Mouse (Mus musculus) embryonic facial prominence, embryonic 14.5 days (tissue): Measurements from ENCODE around the gene Pip5k1c. TPM values are rescaled to one million over a fixed set of nuclear protein-coding genes. Genes with fewer than 3 reads are reported as not detected.

Experiments used
- ATAC-seq: fragments of 200-750 bp; cut with Nextera tagmentation; 2 replicates; pipeline ENCODE4 v1.8.0; 2017; ENCODE audit warnings: low read depth, moderate number of reproducible peaks, moderate TSS enrichment
- DNase-seq: peaks from one replicate; pipeline ENCODE4 v3.0.0-alpha.2; 2015; ENCODE audit warnings: low spot score
- H3K27ac ChIP-seq: fragments of 300-500 bp; sonication (generic); replicated peaks from 2 replicates; pipeline ENCODE4 v1.5.1; 2014; ENCODE audit warnings: low read depth, mild to moderate bottlenecking, low read length, moderate library complexity
- H3K27me3 ChIP-seq: fragments of 300-500 bp; sonication (generic); replicated peaks from 2 replicates; pipeline ENCODE4 v1.6.1; 2014; ENCODE audit warnings: low read length; ENCODE audit not compliant: control insufficient read depth, insufficient read depth
- H3K36me3 ChIP-seq: fragments of 300-500 bp; sonication (generic); 2 replicates; pipeline ENCODE4 v1.6.1; 2014; ENCODE audit warnings: low read length, mixed read lengths; ENCODE audit not compliant: control insufficient read depth, insufficient read depth
- H3K4me1 ChIP-seq: fragments of 300-500 bp; sonication (generic); 2 replicates; pipeline ENCODE4 v1.6.1; 2014; ENCODE audit warnings: antibody characterized with exemption, low read length; ENCODE audit not compliant: control insufficient read depth, insufficient read depth
- H3K4me2 ChIP-seq: fragments of 300-500 bp; sonication (generic); 2 replicates; pipeline ENCODE4 v1.6.1; 2014; ENCODE audit warnings: low read depth, mild to moderate bottlenecking, low read length, moderate library complexity, mixed read lengths
- H3K4me3 ChIP-seq: fragments of 300-500 bp; sonication (generic); 2 replicates; pipeline ENCODE4 v1.5.1; 2014; ENCODE audit warnings: low read depth, mild to moderate bottlenecking, low read length
- H3K9ac ChIP-seq: fragments of 300-500 bp; sonication (generic); 2 replicates; pipeline ENCODE4 v1.6.1; 2014; ENCODE audit warnings: low read depth, mild to moderate bottlenecking, low read length, moderate library complexity, mixed read lengths
- H3K9me3 ChIP-seq: fragments of 300-500 bp; sonication (generic); 2 replicates; pipeline ENCODE4 v1.6.1; 2016; ENCODE audit warnings: low read length; ENCODE audit not compliant: control insufficient read depth
- WGBS: fragments of 180-500 bp; shearing (Covaris S2); extraction: QIAGEN DNeasy Blood & Tissue Kit; methylation state at CpG from one replicate; pipeline ENCODE4 v1.1.7; 2014; 5-methylcytosine and 5-hydroxymethylcytosine counted together
- polyA plus RNA-seq: library from polyadenylated mRNA; unstranded; fragments of >200 nt; fragmentation: Nextera tagmentation; extraction: Ambion mirVana; gene quantifications from 2 replicates; pipeline ENCODE4 v1.2.1, GENCODE M21; 2014

Pip5k1c gene
- polyA plus RNA-seq, 1 experiment from 2014 or later: 48.4 TPM

DNA sequence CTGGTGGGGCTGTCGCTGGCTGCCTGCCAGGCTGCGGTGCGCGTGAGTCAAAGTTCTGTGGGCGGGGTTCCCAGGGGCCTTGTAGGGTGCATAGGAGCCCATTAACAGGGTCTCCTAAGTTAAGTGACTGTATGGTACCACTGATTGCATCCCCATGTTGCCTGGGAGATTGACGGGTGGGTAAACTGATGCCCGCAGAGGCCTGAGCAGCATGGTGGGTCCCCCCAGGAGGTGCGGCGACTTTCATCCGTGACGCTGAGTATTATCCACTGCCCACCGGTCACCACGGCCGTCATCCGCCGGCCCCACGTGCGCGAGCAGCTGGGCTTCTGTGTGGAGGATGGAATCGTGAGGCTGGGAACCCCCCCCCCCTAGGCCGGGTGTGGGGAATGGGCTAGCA lies 20.4 kb upstream of the Pip5k1c start:
- peak; percentile 9; the same call in 1 of the 2 replicates for ATAC-seq
- H3K4me1 ChIP-seq: peaks cover 6% of the 10 kb centered on the region; the same call in 1 of the 2 replicates
- H3K9ac ChIP-seq: no peak overlapping the region
- H3K9me3 ChIP-seq: no peaks in the 10 kb centered on the region
- H3K4me3 ChIP-seq: no peak overlapping the region
- H3K4me2 ChIP-seq: no peak overlapping the region
- no peak for DNase-seq
- peaks cover 42% of the 10 kb centered on the region for H3K36me3 ChIP-seq
- 94% methylated on average over 20 of the region's 21 CpGs for WGBS
- H3K27ac ChIP-seq: no peak overlapping the region
- no peaks in the 10 kb centered on the region for H3K27me3 ChIP-seq

DNA sequence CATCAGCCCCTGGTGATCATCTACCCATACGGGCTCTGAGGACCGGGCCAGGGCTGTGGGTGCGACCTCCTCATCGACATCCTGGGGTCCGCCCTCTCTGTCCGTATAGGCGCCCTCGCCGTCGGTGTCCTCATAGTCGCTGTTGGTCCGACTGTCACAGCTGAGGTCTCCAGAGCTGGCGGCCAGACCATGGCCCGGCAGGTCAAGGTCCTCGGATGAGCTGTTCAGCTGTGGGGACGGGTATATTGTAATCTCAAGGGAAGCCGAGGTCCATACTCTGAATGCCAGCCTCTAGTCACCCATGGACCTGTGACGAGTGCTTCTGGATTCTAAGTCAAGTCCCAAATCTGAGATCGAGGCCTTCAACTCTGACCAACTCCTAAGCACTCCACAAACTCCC lies 18.9 kb upstream of the Pip5k1c start:
- H3K9ac ChIP-seq: no peak overlapping the region
- no peaks in the 10 kb centered on the region for H3K27me3 ChIP-seq
- H3K9me3 ChIP-seq: no peaks in the 10 kb centered on the region
- 94% methylated on average over 19 of the region's 19 CpGs for WGBS
- H3K4me2 ChIP-seq: no peak overlapping the region
- H3K27ac ChIP-seq: no peak overlapping the region
- no peak for DNase-seq
- peaks cover 42% of the 10 kb centered on the region for H3K36me3 ChIP-seq
- peaks cover 2% of the 10 kb centered on the region; the same call in 1 of the 2 replicates for H3K4me1 ChIP-seq
- ATAC-seq: no peak
- no peak overlapping the region for H3K4me3 ChIP-seq

DNA sequence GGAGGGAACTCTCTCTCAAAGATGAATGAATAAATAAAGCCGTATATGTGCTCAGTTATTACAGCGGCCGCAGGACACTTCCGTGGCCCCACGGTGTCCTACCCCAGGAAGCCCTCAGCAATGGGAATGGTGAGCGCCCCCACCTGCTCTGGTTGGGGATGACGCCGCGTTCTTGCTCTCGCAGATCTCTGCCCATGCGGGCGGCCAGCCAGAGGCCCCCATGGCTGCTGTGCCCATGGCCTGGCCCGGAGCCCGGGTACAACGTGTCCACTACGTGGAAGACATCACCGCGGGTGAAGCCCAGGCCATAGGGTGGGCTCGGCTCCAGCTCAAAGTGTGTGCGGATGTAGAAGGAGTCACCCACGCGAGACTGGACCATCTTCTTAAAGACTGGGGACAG lies 15.1 kb upstream of the Pip5k1c start:
- WGBS: 73% methylated on average over 22 of the region's 22 CpGs
- Histone ChIP-seq H3K27me3 (no peaks in the 10 kb centered on the region), H3K4me3 (no peak overlapping the region), H3K4me1 (no peaks in the 10 kb centered on the region), H3K4me2 (no peak overlapping the region), H3K27ac (no peak overlapping the region), H3K9me3 (no peaks in the 10 kb centered on the region), H3K9ac (no peak overlapping the region), H3K36me3 (peaks cover 14% of the 10 kb centered on the region)
- DNase-seq (no peak), ATAC-seq (no peak)

DNA sequence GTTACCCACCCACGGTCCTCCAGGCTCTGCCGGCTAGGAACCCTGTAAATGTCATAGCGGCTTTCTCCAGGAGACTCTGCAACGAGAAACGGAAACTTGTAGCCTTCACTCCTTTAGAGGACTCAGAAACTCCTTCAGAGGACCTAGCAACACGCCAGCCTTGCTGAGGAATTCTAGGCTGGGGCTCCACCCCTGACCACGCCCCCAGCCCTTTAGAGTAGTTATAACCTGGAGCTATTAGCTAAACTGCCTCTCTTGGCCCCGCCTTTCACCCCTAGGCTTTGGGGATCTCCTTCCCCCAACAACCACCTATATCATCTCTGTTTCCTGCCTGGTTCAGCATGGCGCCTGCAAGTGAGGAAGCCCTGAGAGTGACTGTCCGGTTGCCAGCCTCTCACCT lies 13.3 kb upstream of the Pip5k1c start:
- 36% methylated on average over 10 of the region's 10 CpGs for WGBS
- no peak overlapping the region for H3K4me2 ChIP-seq
- no peak overlapping the region for H3K4me3 ChIP-seq
- H3K4me1 ChIP-seq: no peaks in the 10 kb centered on the region
- no peak overlapping the region for H3K27ac ChIP-seq
- peaks cover 14% of the 10 kb centered on the region for H3K27me3 ChIP-seq
- no peaks in the 10 kb centered on the region for H3K9me3 ChIP-seq
- 0 out of 2 replicates have a peak overlapping the region, but pooled peaks have one; percentile 25 for H3K9ac ChIP-seq
- no peak for DNase-seq
- no peak for ATAC-seq
- H3K36me3 ChIP-seq: no peaks in the 10 kb centered on the region

- ATAC-seq (no peak), DNase-seq (no peak)
- Histone ChIP-seq H3K27me3 (peaks cover 25% of the 10 kb centered on the region), H3K4me3 (0 out of 2 replicates have a peak overlapping the region, but pooled peaks have one; percentile 40), H3K4me2 (peak overlapping the region; percentile 64; the same call in 1 of the 2 replicates), H3K4me1 (no peaks in the 10 kb centered on the region), H3K27ac (no peak overlapping the region), H3K9me3 (no peaks in the 10 kb centered on the region), H3K36me3 (no peaks in the 10 kb centered on the region), H3K9ac (no peak overlapping the region)
- WGBS: 40% methylated on average over 6 of the region's 6 CpGs
These were observed 8.6 kb upstream of the Pip5k1c start for GRCm38 (mm10) chr10:81284189-81284588.

- no peaks in the 10 kb centered on the region for H3K9me3 ChIP-seq
- no peaks in the 10 kb centered on the region for H3K4me1 ChIP-seq
- peaks cover 29% of the 10 kb centered on the region for H3K27me3 ChIP-seq
- WGBS: 4% methylated on average over 11 of the region's 17 CpGs
- H3K27ac ChIP-seq: no peak overlapping the region
- ATAC-seq (peak; percentile 31), DNase-seq (peak; percentile 66)
- no peaks in the 10 kb centered on the region for H3K36me3 ChIP-seq
- H3K4me2 ChIP-seq: peak overlapping the region; percentile 64
- peak overlapping the region; percentile 40 for H3K4me3 ChIP-seq
- no peak overlapping the region for H3K9ac ChIP-seq
These were observed 8.0 kb upstream of the Pip5k1c start for GRCm38 (mm10) chr10:81284719-81285118.

GRCm38 (mm10) chr10:81285694-81286450 lies 6.9 kb upstream of the Pip5k1c start:
- WGBS: under 1% methylated on average over 44 of the region's 54 CpGs
- peak overlapping the region; percentile 40 for H3K4me3 ChIP-seq
- no peak overlapping the region for H3K27ac ChIP-seq
- H3K9ac ChIP-seq: peak overlapping the region; percentile 62
- H3K4me1 ChIP-seq: no peaks in the 10 kb centered on the region
- peak; percentile 79 for ATAC-seq
- no peaks in the 10 kb centered on the region for H3K36me3 ChIP-seq
- no peaks in the 10 kb centered on the region for H3K9me3 ChIP-seq
- H3K4me2 ChIP-seq: peak overlapping the region; percentile 64
- H3K27me3 ChIP-seq: peaks cover 40% of the 10 kb centered on the region
- peak; percentile 93 for DNase-seq

DNA sequence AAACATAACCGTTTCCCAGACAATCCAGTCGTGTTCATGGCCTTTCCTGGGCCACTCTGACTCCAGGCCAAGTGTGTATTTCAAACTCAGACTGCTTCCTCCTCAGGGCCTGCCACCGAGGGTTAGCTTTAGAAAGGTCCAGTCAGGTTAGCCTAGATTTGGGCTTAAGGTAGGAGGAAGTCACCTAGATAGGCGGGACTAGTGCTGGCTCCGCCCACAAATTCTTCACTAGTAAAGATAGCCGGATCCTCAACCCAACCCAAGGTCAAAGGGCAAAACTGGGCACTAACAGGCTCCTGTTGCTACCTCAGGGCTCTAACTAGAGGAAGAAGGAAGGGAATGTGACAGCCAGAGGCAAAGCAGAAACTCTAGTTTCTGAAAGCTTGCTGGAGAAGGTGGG lies 6.2 kb upstream of the Pip5k1c start:
- DNase-seq: no peak
- no peak for ATAC-seq
- H3K4me3 ChIP-seq: no peak overlapping the region
- no peaks in the 10 kb centered on the region for H3K4me1 ChIP-seq
- no peak overlapping the region for H3K9ac ChIP-seq
- no peak overlapping the region for H3K4me2 ChIP-seq
- H3K9me3 ChIP-seq: no peaks in the 10 kb centered on the region
- WGBS: 37% methylated on average over 6 of the region's 6 CpGs
- H3K27me3 ChIP-seq: peaks cover 47% of the 10 kb centered on the region
- H3K27ac ChIP-seq: no peak overlapping the region
- H3K36me3 ChIP-seq: no peaks in the 10 kb centered on the region
